Mouse (Mus musculus) limb, embryonic 15.5 days (tissue): ENCODE results near the gene Unc93b1. TPM values are rescaled to one million over a fixed set of nuclear protein-coding genes. Genes with fewer than 3 reads are reported as not detected.

Source experiments
- ATAC-seq: fragments of 200-750 bp; cut with Nextera tagmentation; 2 replicates; pipeline ENCODE4 v1.8.0; 2017; ENCODE audit warnings: low read depth, moderate TSS enrichment; ENCODE audit not compliant: insufficient number of reproducible peaks, low FRiP score, low TSS enrichment
- H3K27ac ChIP-seq: fragments of 300-500 bp; sonication (generic); 2 replicates; pipeline ENCODE4 v1.5.1; 2015; ENCODE audit warnings: moderate library complexity, mild to moderate bottlenecking, inconsistent platforms
- H3K27me3 ChIP-seq: fragments of 300-500 bp; sonication (generic); 2 replicates; pipeline ENCODE4 v1.6.1; 2015; ENCODE audit warnings: inconsistent platforms
- H3K36me3 ChIP-seq: fragments of 300-500 bp; sonication (generic); 2 replicates; pipeline ENCODE4 v1.6.1; 2015; ENCODE audit warnings: inconsistent platforms
- H3K4me1 ChIP-seq: fragments of 300-500 bp; sonication (generic); 2 replicates; pipeline ENCODE4 v1.6.1; 2015; ENCODE audit warnings: inconsistent platforms
- H3K4me2 ChIP-seq: fragments of 300-500 bp; sonication (generic); 2 replicates; pipeline ENCODE4 v1.6.1; 2015; ENCODE audit warnings: mild to moderate bottlenecking, inconsistent platforms
- H3K4me3 ChIP-seq: fragments of 300-500 bp; sonication (generic); 2 replicates; pipeline ENCODE4 v1.5.1; 2015; ENCODE audit warnings: mild to moderate bottlenecking, inconsistent platforms
- H3K9ac ChIP-seq: fragments of 300-500 bp; sonication (generic); 2 replicates; pipeline ENCODE4 v1.6.1; 2015; ENCODE audit warnings: inconsistent platforms
- H3K9me3 ChIP-seq: fragments of 300-500 bp; sonication (generic); 2 replicates; pipeline ENCODE4 v1.6.1; 2016; ENCODE audit warnings: inconsistent platforms
- WGBS: fragments of 180-500 bp; shearing (Covaris S2); methylation state at CpG from one replicate; pipeline ENCODE4 v1.1.7; 2015; 5-methylcytosine and 5-hydroxymethylcytosine counted together
- polyA plus RNA-seq: library from polyadenylated mRNA; unstranded; fragments of >200 nt; fragmentation: Nextera tagmentation; extraction: Ambion mirVana; gene quantifications from 2 replicates; pipeline ENCODE4 v1.2.1, GENCODE M21; 2015

The Unc93b1 gene
- polyA plus RNA-seq, 1 experiment from 2014 or later: 26.1 TPM

DNA sequence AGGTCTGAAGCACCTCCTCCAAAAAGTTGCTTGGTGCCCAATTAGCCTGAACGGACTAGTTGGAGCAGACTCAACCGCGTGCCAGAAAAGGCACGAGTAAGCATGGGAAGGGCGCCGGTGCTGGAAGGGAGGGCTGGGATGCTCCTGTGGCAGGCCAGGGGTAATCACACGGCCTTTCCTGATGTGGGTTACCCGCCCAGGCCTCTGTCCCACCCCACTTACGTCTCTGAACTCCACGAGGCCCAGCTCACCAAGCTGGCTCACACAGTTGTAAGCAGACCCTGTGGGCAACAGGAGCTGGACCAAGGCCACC lies 30.7 kb upstream of the Unc93b1 start:
- Histone ChIP-seq H3K9ac (no peak overlapping the region), H3K36me3 (peaks cover 52% of the 10 kb centered on the region), H3K27me3 (no peaks in the 10 kb centered on the region), H3K4me3 (no peak overlapping the region), H3K9me3 (no peaks in the 10 kb centered on the region), H3K4me2 (no peak overlapping the region), H3K4me1 (peaks cover 42% of the 10 kb centered on the region), H3K27ac (no peak overlapping the region)
- WGBS: 60% methylated on average over 10 of the region's 10 CpGs
- no peak for ATAC-seq

DNA sequence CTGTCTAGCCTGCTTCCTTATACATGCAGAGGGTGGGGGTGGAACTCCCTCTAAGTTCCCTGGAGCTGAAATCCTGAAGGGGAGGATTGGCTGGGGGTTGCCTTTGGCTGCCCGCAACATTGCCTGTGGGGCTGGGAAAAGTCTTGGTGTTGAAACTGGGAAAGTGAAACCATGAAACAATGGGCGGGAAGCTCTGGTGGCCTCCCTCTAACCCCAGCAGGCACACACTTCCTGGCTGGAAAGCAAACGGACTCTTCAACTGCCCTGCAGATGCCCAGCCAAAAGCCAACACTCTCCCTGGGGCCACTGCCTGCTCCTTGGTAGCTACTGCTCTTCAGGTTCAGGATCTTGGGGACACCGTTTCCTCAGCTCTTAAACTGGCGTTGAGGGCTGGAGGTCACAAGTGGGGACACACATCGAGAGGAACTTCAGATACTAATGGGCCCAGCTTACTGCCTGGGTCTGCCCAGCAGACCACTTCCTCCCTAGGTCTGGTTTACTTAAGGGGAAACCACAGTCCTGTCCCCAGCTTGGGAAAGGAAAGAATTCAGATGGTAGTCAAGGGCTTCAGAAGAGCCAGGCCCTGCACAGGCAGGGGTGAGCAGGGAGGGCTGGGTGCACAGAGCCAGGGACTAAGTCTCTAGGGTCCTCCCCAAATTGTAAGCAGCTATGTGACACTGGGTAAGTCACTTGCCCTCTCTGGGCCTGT lies 29.6 kb upstream of the Unc93b1 start:
- H3K9ac ChIP-seq: 0 out of 2 replicates have a peak overlapping the region, but pooled peaks have one; percentile 10
- no peaks in the 10 kb centered on the region for H3K9me3 ChIP-seq
- WGBS: 36% methylated on average over 6 of the region's 6 CpGs
- H3K4me1 ChIP-seq: peaks cover 45% of the 10 kb centered on the region
- no peak for ATAC-seq
- H3K27ac ChIP-seq: peak overlapping the region; percentile 77
- H3K27me3 ChIP-seq: no peaks in the 10 kb centered on the region
- H3K36me3 ChIP-seq: peaks cover 55% of the 10 kb centered on the region
- H3K4me3 ChIP-seq: peak overlapping the region; percentile 74
- H3K4me2 ChIP-seq: peak overlapping the region; percentile 83

DNA sequence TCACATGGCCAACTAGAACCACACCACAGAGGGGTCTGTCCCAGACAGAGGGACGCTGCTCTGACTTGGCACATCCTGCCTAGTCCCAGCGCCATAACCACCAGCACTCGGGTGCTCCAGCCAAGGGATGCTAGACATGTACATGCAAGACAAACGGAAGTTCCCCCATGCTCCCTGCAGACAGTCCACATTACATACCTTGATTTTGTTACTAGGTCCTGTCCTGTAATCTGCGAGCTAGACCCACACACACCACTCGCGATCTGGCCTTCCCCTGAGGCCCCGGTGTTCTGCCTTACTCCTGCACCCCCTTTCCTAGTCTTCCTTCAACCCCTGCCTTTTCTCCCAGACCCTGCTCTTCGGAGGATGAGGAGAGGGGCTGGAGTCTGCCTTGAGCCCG lies 28.7 kb upstream of the Unc93b1 start:
- Histone ChIP-seq H3K4me2 (peak overlapping the region; percentile 83), H3K4me1 (peaks cover 47% of the 10 kb centered on the region), H3K9me3 (no peaks in the 10 kb centered on the region), H3K27me3 (no peaks in the 10 kb centered on the region), H3K27ac (peak overlapping the region; percentile 77), H3K36me3 (peaks cover 61% of the 10 kb centered on the region), H3K4me3 (peak overlapping the region; percentile 74), H3K9ac (peak overlapping the region; percentile 66)
- ATAC-seq: no peak
- 16% methylated on average over 10 of the region's 10 CpGs for WGBS

DNA sequence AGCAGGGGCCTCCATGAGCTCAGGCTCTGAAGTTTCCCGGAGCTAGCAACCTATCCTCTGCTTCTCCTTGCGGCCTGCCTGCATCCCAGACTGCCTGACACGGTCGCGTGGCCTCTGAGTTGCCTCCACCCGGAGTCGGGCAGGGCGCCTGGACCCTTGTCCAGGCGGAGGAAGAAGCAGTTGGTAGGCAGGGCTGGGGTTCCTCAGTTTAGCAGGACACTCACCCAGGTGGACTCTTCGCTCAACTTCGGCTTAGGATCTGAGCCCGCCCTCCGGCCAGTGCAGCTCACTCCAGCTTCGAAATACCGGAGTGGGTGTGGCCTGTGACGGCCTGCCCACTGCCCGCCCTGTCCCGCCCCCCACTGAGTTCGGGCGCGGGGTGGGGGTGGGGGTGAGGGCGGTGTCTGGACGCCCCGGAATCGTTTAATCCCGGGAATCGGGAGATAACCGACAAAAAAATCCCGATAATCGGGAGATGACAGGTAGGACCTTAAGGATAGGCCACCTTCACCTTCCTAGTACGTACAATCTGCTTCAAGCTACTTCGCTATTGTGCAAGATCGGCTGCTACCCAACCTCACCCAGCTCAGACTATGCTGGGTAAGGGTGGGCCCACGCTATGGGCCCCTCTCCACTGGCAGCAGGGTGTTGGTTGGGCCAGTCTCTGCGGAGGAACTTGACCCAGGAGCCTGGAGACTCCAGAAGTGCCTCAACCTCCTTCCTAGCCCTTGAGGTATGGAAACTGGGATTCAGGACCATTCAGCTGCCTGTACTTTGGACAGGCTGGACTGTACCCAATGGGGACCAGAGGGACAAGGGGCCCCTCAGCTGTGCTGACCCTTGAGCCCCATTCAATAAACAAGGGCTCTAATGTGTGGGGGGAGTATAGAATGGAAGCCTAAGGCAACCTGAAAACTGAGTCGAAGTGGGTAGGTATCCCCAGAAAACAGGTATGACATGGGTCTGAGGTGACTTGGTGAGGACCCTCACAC lies 27.9 kb upstream of the Unc93b1 start, which contains the start of gene Tcirg1:
TSS of gene Tcirg1 (minus strand) at position 339 of the 992 bp plus-strand sequence.
- no peaks in the 10 kb centered on the region for H3K27me3 ChIP-seq
- peak; percentile 82 for ATAC-seq

DNA sequence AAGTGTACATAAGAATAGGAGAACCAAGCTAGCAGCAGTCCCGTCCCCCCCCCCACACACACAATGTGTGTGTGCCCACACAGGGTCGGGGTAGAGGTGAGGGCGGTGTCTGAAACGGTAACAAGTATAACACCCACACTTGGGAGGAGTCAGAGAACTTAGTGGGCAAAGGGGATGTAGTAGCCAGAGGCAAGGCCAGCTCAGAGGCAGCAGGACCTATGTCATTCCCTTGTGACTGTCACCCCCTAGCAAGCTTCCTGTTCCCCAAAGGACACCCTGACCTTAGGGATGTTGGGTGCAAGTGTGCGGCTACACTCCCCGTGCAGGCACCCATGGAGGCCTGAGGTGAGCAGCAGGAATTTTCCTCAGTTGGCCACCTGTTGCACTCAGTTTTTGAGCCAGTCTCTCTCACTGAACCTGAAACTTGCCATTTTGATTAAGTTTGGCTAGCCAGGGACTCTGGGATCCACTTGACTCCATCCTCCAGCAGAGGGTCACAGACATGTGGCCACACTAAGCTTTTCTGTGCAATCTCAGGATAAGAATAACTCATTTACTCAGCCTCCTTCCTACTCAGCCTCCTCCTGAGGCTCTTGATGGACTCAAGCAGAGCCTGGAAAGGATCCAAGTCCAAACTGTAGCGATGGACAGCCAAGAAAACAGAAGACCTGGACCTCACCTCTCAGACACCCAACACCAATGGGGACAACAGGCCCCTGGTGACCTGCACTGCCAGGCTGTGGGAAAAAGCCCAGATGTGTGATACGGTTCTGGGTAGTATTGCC lies 26.9 kb upstream of the Unc93b1 start:
- Histone ChIP-seq H3K9ac (no peak overlapping the region), H3K27ac (no peak overlapping the region), H3K4me2 (peak overlapping the region; percentile 83), H3K9me3 (no peaks in the 10 kb centered on the region), H3K4me1 (peaks cover 56% of the 10 kb centered on the region), H3K36me3 (peaks cover 44% of the 10 kb centered on the region), H3K4me3 (peak overlapping the region; percentile 74), H3K27me3 (no peaks in the 10 kb centered on the region)
- ATAC-seq: no peak
- WGBS: 68% methylated on average over 8 of the region's 8 CpGs

More for the DNA sequence above, 27.9 kb upstream of the Unc93b1 start, which contains the start of gene Tcirg1:
- H3K27ac ChIP-seq: peak within 1 kb of the TSS; percentile 77
- H3K4me2 ChIP-seq: peak within 1 kb of the TSS; percentile 83
- H3K9me3 ChIP-seq: no peaks in the 10 kb centered on the region
- 4% methylated on average over 36 of the region's 36 CpGs for WGBS
- H3K4me3 ChIP-seq: peak within 1 kb of the TSS; percentile 74
- peaks cover 55% of the 10 kb centered on the region for H3K4me1 ChIP-seq
- peaks cover 54% of the 10 kb centered on the region for H3K36me3 ChIP-seq
- H3K9ac ChIP-seq: peak within 1 kb of the TSS; percentile 66

DNA sequence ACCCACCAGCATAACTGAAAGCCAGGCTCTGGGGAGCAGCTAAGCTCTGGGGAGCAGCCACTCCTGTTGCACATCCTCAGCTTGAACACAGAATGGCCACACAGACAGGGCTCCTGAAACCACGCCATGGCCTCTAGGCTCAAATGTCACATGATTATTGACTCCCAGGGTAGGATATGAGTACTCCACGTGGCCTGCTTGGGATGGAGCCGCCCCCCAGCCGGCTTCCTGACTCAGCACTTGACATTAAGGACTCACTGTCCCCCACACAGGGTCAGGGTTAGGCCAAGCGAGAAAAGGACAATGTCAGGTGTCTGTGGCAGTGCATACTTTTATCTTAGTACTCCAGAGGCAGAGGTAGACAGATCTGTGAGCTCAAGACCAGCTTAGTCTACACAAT lies 24.8 kb upstream of the Unc93b1 start:
- Histone ChIP-seq H3K9ac (no peak overlapping the region), H3K27ac (no peak overlapping the region), H3K36me3 (peaks cover 34% of the 10 kb centered on the region), H3K9me3 (no peaks in the 10 kb centered on the region), H3K4me2 (no peak overlapping the region), H3K4me1 (peaks cover 53% of the 10 kb centered on the region), H3K4me3 (no peak overlapping the region), H3K27me3 (no peaks in the 10 kb centered on the region)
- ATAC-seq: no peak
- 81% methylated on average over 5 of the region's 5 CpGs for WGBS

DNA sequence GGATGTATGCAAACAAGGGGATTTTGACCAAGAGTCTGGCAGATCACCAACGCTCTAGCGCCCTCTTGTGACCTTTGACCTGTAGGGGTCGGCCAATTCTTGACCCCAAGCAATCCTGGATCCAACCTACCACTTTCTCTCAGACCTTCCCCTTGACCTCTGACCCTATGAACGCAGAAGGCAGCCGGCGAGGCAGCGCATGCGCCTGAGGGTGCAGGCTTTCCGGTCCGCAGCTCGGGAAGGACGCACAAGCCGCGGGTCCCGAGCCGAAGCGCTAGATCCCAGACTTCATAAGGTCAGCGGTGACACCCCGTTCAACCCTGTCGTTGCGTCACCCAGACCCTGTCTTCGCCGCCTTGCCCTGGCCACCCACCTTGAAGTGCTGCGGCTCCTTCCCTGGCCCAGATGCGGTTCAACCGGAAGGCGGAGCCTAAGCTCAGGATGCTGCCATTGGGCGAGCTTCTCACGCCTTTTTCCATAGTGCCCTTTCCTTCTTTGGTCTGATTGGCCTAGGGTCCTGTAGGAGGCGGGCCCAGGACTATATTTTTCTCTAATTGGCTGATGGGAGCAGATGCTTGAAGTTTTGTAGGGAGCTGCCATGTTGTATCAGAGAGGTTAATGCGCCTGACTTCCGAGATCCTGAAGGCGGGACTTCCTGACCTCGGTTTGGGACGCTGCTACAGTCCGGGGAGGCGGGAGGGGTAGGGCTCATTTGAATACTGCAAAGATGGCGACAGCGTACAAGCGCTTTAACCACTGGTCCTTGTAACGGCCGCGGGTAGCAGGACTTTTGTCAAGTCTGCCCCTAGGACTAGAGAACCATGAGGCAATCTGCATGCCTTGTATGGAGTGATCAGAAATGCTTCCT lies 22.4 kb upstream of the Unc93b1 start, which contains the start of gene Ndufs8:
TSS of gene Ndufs8 (minus strand) at position 438 of the 868 bp plus-strand sequence.
- Histone ChIP-seq H3K4me1 (peaks cover 31% of the 10 kb centered on the region), H3K27me3 (no peaks in the 10 kb centered on the region), H3K36me3 (peaks cover 34% of the 10 kb centered on the region), H3K4me2 (peak within 1 kb of the TSS; percentile 59), H3K9ac (peak within 1 kb of the TSS; percentile 51), H3K27ac (peak within 1 kb of the TSS; percentile 84), H3K4me3 (peak within 1 kb of the TSS; percentile 66), H3K9me3 (no peaks in the 10 kb centered on the region)
- ATAC-seq: peak; percentile 95
- under 1% methylated on average over 43 of the region's 43 CpGs for WGBS

DNA sequence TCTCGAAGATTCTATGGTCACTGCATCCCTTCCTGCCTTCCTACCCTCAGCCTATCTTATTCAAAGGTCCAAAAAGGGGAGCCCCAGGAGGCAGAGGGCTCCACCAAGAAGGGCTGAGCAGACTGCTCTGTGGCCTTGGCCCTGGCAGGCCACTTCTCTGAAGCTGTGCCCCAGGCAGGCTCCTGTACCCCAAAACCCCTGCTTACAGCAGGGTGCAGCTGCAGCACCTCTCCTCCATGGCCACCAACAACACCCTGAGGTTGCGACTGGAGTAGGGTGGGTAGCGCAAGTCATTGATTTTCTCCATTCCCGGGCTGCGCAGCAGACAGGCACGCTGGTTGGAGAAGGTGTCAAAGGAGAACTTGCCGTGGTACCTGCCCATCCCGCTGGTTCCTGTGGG lies 21.3 kb upstream of the Unc93b1 start:
- no peak for ATAC-seq
- H3K27ac ChIP-seq: peak overlapping the region; percentile 84; the same call in 1 of the 2 replicates
- H3K27me3 ChIP-seq: no peaks in the 10 kb centered on the region
- H3K4me1 ChIP-seq: peaks cover 24% of the 10 kb centered on the region
- 86% methylated on average over 8 of the region's 8 CpGs for WGBS
- H3K4me2 ChIP-seq: peak overlapping the region; percentile 59
- peaks cover 27% of the 10 kb centered on the region for H3K36me3 ChIP-seq
- no peaks in the 10 kb centered on the region for H3K9me3 ChIP-seq
- H3K9ac ChIP-seq: peak overlapping the region; percentile 44; the same call in 1 of the 2 replicates
- peak overlapping the region; percentile 66 for H3K4me3 ChIP-seq

DNA sequence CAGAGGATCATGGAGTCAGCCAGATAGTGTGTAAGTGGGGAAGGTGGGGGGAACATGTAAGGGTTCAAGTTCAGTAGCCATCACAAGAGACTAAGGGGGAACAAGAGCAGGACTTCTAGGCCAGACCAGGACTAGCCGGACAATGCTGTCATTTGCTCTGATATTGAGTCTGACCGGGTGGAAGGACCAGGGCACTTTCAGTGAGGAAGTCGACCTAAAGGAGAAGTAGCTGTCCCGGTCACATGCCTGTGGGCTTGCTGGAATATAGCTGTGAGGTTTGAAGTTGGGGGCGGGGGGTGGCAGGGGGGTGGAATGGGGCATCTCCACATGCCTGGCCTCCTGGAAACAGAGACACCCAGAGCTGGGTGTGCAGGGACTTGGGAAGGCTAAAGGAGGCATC lies 20.5 kb upstream of the Unc93b1 start:
- 87% methylated on average over 5 of the region's 5 CpGs for WGBS
- Histone ChIP-seq H3K9ac (no peak overlapping the region), H3K36me3 (peaks cover 18% of the 10 kb centered on the region)

DNA sequence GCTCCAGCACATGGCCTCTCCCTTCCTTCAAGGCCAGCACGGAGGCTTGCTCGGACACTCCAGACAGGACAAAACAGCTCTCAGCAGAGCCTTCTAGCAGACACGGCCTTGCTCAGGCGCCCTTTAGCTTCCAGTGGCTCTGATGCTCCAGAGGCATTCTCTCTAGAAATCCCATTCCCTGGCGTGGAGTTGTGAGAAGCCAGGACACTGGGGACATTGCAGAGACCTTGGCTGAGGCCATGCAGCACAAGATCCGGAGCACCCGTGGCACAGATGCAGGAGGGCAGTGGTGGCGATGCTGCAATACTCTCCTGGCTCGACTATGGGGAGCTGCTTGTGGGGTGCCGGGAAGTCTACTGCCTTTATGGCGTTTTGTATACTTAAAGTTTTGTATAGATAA lies 18.3 kb upstream of the Unc93b1 start:
- no peak for ATAC-seq
- WGBS: 71% methylated on average over 11 of the region's 11 CpGs

More for the DNA sequence above, 20.5 kb upstream of the Unc93b1 start:
- no peak for ATAC-seq
- H3K27me3 ChIP-seq: no peaks in the 10 kb centered on the region
- no peak overlapping the region for H3K4me2 ChIP-seq
- no peak overlapping the region for H3K27ac ChIP-seq
- peaks cover 24% of the 10 kb centered on the region for H3K4me1 ChIP-seq
- H3K4me3 ChIP-seq: no peak overlapping the region
- no peaks in the 10 kb centered on the region for H3K9me3 ChIP-seq

More for the DNA sequence above, 18.3 kb upstream of the Unc93b1 start:
- no peaks in the 10 kb centered on the region for H3K36me3 ChIP-seq
- no peak overlapping the region for H3K4me3 ChIP-seq
- H3K27ac ChIP-seq: no peak overlapping the region
- peaks cover 15% of the 10 kb centered on the region for H3K4me1 ChIP-seq
- no peak overlapping the region for H3K4me2 ChIP-seq
- H3K9ac ChIP-seq: no peak overlapping the region
- no peaks in the 10 kb centered on the region for H3K27me3 ChIP-seq
- no peaks in the 10 kb centered on the region for H3K9me3 ChIP-seq
